Mouse (Mus musculus) liver, embryonic 11.5 days (tissue): ENCODE measurements around the gene Saa2. TPM values are rescaled to one million over a fixed set of nuclear protein-coding genes. Genes with fewer than 3 reads are reported as not detected.

Experiments
- ATAC-seq: fragments of 200-750 bp; cut with Nextera tagmentation; replicated peaks from 2 replicates; pipeline ENCODE4 v1.8.0; 2017; ENCODE audit warnings: moderate number of reproducible peaks, mild to moderate bottlenecking, moderate TSS enrichment, moderate library complexity; ENCODE audit not compliant: low FRiP score
- DNase-seq: peaks from one replicate; pipeline ENCODE4 v3.0.0-alpha.2; 2017; ENCODE audit warnings: low spot score
- H3K27ac ChIP-seq: fragments of 300-500 bp; sonication (generic); 2 replicates; pipeline ENCODE4 v1.5.1; 2014; ENCODE audit warnings: mild to moderate bottlenecking, low read depth, low read length, control low read depth
- H3K27me3 ChIP-seq: fragments of 300-500 bp; sonication (generic); replicated peaks from 2 replicates; pipeline ENCODE4 v1.6.1; 2014; ENCODE audit warnings: low read length, mixed read lengths; ENCODE audit not compliant: control insufficient read depth, insufficient read depth
- H3K36me3 ChIP-seq: fragments of 300-500 bp; sonication (generic); 2 replicates; pipeline ENCODE4 v1.6.1; 2014; ENCODE audit warnings: mild to moderate bottlenecking, low read length, moderate library complexity, mixed read lengths; ENCODE audit not compliant: control insufficient read depth, insufficient read depth
- H3K4me1 ChIP-seq: fragments of 300-500 bp; sonication (generic); replicated peaks from 2 replicates; pipeline ENCODE4 v1.6.1; 2014; ENCODE audit warnings: low read length, mixed read lengths; ENCODE audit not compliant: control insufficient read depth, insufficient read depth
- H3K4me2 ChIP-seq: fragments of 300-500 bp; sonication (generic); 2 replicates; pipeline ENCODE4 v1.6.1; 2014; ENCODE audit warnings: mild to moderate bottlenecking, control low read depth, moderate library complexity
- H3K4me3 ChIP-seq: fragments of 300-500 bp; sonication (generic); 2 replicates; pipeline ENCODE4 v1.5.1; 2014; ENCODE audit warnings: low read depth, low read length, control low read depth
- H3K9ac ChIP-seq: fragments of 300-500 bp; sonication (generic); 2 replicates; pipeline ENCODE4 v1.6.1; 2014; ENCODE audit warnings: low read depth, low read length, control low read depth
- H3K9me3 ChIP-seq: fragments of 300-500 bp; sonication (generic); 2 replicates; pipeline ENCODE4 v1.6.1; 2016; ENCODE audit warnings: low read length, inconsistent platforms, mixed read lengths; ENCODE audit not compliant: control insufficient read depth
- WGBS: fragments of 180-500 bp; shearing (Covaris S2); extraction: QIAGEN DNeasy Blood & Tissue Kit; methylation state at CpG from one replicate; pipeline ENCODE4 v1.1.7; 2014; 5-methylcytosine and 5-hydroxymethylcytosine counted together
- polyA plus RNA-seq: library from polyadenylated mRNA; unstranded; fragments of >200 nt; fragmentation: Nextera tagmentation; extraction: Ambion mirVana; gene quantifications from 2 replicates; pipeline ENCODE4 v1.2.1, GENCODE M21; 2014

Gene Saa2
- polyA plus RNA-seq: 1.2 TPM in 1 of 2 replicates, not detected in the other

GRCm38 (mm10) chr7:46751490-46751889 lies at the start of gene Saa2:
Gene Saa2, plus strand, starts transcription at chr7:46751790.
- Histone ChIP-seq H3K27me3 (no peaks in the 10 kb centered on the region), H3K4me2 (no peak within 1 kb of the TSS), H3K9me3 (no peaks in the 10 kb centered on the region), H3K27ac (no peak within 1 kb of the TSS), H3K4me3 (no peak within 1 kb of the TSS), H3K4me1 (no peaks in the 10 kb centered on the region), H3K36me3 (no peaks in the 10 kb centered on the region), H3K9ac (no peak within 1 kb of the TSS)
- ATAC-seq (no peak), DNase-seq (no peak)
- 63% methylated on average over 3 of the region's 3 CpGs for WGBS

GRCm38 (mm10) chr7:46710390-46710844 lies 41.2 kb upstream of the Saa2 start, which contains the start of gene Saal1:
Gene Saal1, minus strand, starts transcription at chr7:46710680.
- ATAC-seq (peak; percentile 96), DNase-seq (peak; percentile 96)
- Histone ChIP-seq H3K4me1 (peaks cover 6% of the 10 kb centered on the region; the same call in 1 of the 2 replicates), H3K27me3 (no peaks in the 10 kb centered on the region), H3K9me3 (no peaks in the 10 kb centered on the region), H3K36me3 (peaks cover 9% of the 10 kb centered on the region), H3K4me3 (peak within 1 kb of the TSS; percentile 87), H3K4me2 (peak within 1 kb of the TSS; percentile 79), H3K27ac (peak within 1 kb of the TSS; percentile 45; the same call in 1 of the 2 replicates), H3K9ac (peak within 1 kb of the TSS; percentile 90)
- under 1% methylated on average over 38 of the region's 38 CpGs for WGBS

- peaks cover 6% of the 10 kb centered on the region; the same call in 1 of the 2 replicates for H3K4me1 ChIP-seq
- DNase-seq (no peak), ATAC-seq (no peak)
- H3K4me3 ChIP-seq: no peak overlapping the region
- no peak overlapping the region for H3K9ac ChIP-seq
- H3K27me3 ChIP-seq: no peaks in the 10 kb centered on the region
- no peak overlapping the region for H3K27ac ChIP-seq
- no peaks in the 10 kb centered on the region for H3K9me3 ChIP-seq
- WGBS: 41% methylated on average over 6 of the region's 6 CpGs
- no peak overlapping the region for H3K4me2 ChIP-seq
- peaks cover 2% of the 10 kb centered on the region; the same call in 1 of the 2 replicates for H3K36me3 ChIP-seq
Observed at GRCm38 (mm10) chr7:46712250-46712649, 39.3 kb upstream of the Saa2 start.

- ATAC-seq (no peak), DNase-seq (no peak)
- 29% methylated on average over 6 of the region's 6 CpGs for WGBS
- H3K4me1 ChIP-seq: peaks cover 2% of the 10 kb centered on the region; the same call in 1 of the 2 replicates
- H3K9ac ChIP-seq: no peak overlapping the region
- no peak overlapping the region for H3K4me2 ChIP-seq
- H3K9me3 ChIP-seq: no peaks in the 10 kb centered on the region
- H3K36me3 ChIP-seq: no peaks in the 10 kb centered on the region
- H3K4me3 ChIP-seq: no peak overlapping the region
- no peak overlapping the region for H3K27ac ChIP-seq
- H3K27me3 ChIP-seq: no peaks in the 10 kb centered on the region
Observed at GRCm38 (mm10) chr7:46714518-46714917, 37.1 kb upstream of the Saa2 start.

GRCm38 (mm10) chr7:46715600-46715999 lies 36.0 kb upstream of the Saa2 start, which contains the start of gene Saa3:
Gene Saa3, minus strand, starts transcription at chr7:46715700.
- ATAC-seq (no peak), DNase-seq (no peak)
- H3K27me3 ChIP-seq: no peaks in the 10 kb centered on the region
- H3K9me3 ChIP-seq: no peaks in the 10 kb centered on the region
- no peak within 1 kb of the TSS for H3K9ac ChIP-seq
- H3K36me3 ChIP-seq: no peaks in the 10 kb centered on the region
- no peak within 1 kb of the TSS for H3K27ac ChIP-seq
- H3K4me3 ChIP-seq: no peak within 1 kb of the TSS
- H3K4me1 ChIP-seq: no peaks in the 10 kb centered on the region
- no peak within 1 kb of the TSS for H3K4me2 ChIP-seq
- 82% methylated on average over 5 of the region's 5 CpGs for WGBS

- Histone ChIP-seq H3K9me3 (no peaks in the 10 kb centered on the region), H3K4me3 (no peak overlapping the region), H3K9ac (no peak overlapping the region), H3K27ac (no peak overlapping the region), H3K36me3 (no peaks in the 10 kb centered on the region), H3K27me3 (no peaks in the 10 kb centered on the region), H3K4me1 (no peaks in the 10 kb centered on the region), H3K4me2 (no peak overlapping the region)
- ATAC-seq (no peak), DNase-seq (no peak)
- WGBS: 40% methylated on average over 5 of the region's 5 CpGs
Observed at GRCm38 (mm10) chr7:46716897-46717296, 34.7 kb upstream of the Saa2 start.

- Histone ChIP-seq H3K4me3 (no peak overlapping the region), H3K4me2 (no peak overlapping the region), H3K9me3 (no peaks in the 10 kb centered on the region), H3K9ac (no peak overlapping the region), H3K36me3 (no peaks in the 10 kb centered on the region), H3K27ac (no peak overlapping the region), H3K4me1 (no peaks in the 10 kb centered on the region), H3K27me3 (no peaks in the 10 kb centered on the region)
- DNase-seq (no peak), ATAC-seq (no peak)
- 69% methylated on average over 7 of the region's 7 CpGs for WGBS
Observed at GRCm38 (mm10) chr7:46718591-46719270, 32.9 kb upstream of the Saa2 start.

GRCm38 (mm10) chr7:46719526-46719925 lies 32.1 kb upstream of the Saa2 start:
- H3K27me3 ChIP-seq: no peaks in the 10 kb centered on the region
- DNase-seq (no peak), ATAC-seq (peak; percentile 69)
- H3K9me3 ChIP-seq: no peaks in the 10 kb centered on the region
- H3K27ac ChIP-seq: no peak overlapping the region; the same call in 1 of the 2 replicates
- WGBS: 64% methylated on average over 7 of the region's 7 CpGs
- H3K4me2 ChIP-seq: no peak overlapping the region
- no peaks in the 10 kb centered on the region; the same call in 1 of the 2 replicates for H3K4me1 ChIP-seq
- no peak overlapping the region for H3K4me3 ChIP-seq
- H3K36me3 ChIP-seq: no peaks in the 10 kb centered on the region
- no peak overlapping the region for H3K9ac ChIP-seq

GRCm38 (mm10) chr7:46720460-46720859 lies 31.1 kb upstream of the Saa2 start:
- Histone ChIP-seq H3K27me3 (no peaks in the 10 kb centered on the region), H3K4me3 (no peak overlapping the region), H3K4me1 (no peaks in the 10 kb centered on the region; the same call in 1 of the 2 replicates), H3K27ac (no peak overlapping the region), H3K9ac (no peak overlapping the region), H3K36me3 (no peaks in the 10 kb centered on the region), H3K9me3 (no peaks in the 10 kb centered on the region), H3K4me2 (no peak overlapping the region)
- ATAC-seq (no peak), DNase-seq (no peak)
- 64% methylated on average over 9 of the region's 9 CpGs for WGBS
